Mouse (Mus musculus): ENCODE data around the gene Zfp605. TPM values are rescaled to one million over a fixed set of nuclear protein-coding genes. Genes with fewer than 3 reads are reported as not detected.
"Not testable (repeated sequence)": the region's sequence is repeated elsewhere in the genome, so short reads cannot be mapped to it uniquely, and the experiment has no call there.

The Zfp605 gene
- total RNA-seq (2014; rRNA removed) (6.1 and 7.2 TPM in 2 replicates), polyA plus RNA-seq (2015; fragmentation: Nextera tagmentation; extraction: Ambion mirVana) (14.3 and 14.5 TPM in 2 replicates)

DNA sequence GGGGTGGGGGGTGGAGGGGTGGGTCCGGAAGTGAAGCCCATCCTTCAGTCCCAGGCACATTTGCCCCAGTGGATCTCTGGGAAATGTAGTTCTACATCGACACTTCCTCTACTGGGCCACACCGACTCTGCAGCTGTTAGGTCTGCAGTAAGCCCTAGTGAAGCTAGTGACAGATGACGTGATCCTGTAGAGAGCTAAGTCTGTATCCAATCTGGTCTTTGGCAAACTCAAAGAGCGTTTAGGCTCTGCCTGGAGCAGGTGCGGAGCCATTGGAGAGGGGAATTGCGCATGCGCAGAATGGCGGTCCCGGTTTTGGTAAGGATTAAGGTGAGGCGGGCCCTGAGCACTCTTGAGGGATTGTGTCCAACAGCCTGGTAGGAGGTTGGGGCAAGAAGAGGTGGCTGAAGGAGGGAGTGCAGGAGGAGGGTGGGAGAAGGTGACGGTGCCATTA lies at the start of gene Zfp605:
TSS of gene Zfp605 (plus strand) at position 102 of the 451 bp plus-strand sequence.
- Histone ChIP-seq H3K27me3 (ENCODE audit: insufficient read depth, low read length) (no peaks in the 10 kb centered on the region), H3K4me1 (ENCODE audit: insufficient read depth, low read length) (peaks cover 6% of the 10 kb centered on the region), H3K36me3 (ENCODE audit: insufficient read depth, low read length) (peaks cover 23% of the 10 kb centered on the region), H3K27ac (peak within 1 kb of the TSS; percentile 87), H3K9ac (replicated peaks; ENCODE audit: low read length) (peak within 1 kb of the TSS; percentile 45), H3K4me3 (ENCODE audit: low read length) (peak within 1 kb of the TSS; percentile 47), H3K4me2 (ENCODE audit: low read depth, low read length) (peak within 1 kb of the TSS; percentile 68), H3K9me3 (ENCODE audit: low read length) (no peaks in the 10 kb centered on the region)
- DNase-seq (ENCODE audit: low spot score): peak; percentile 95
- TF ChIP-seq CTCF (IDR thresholded peaks at IDR 0.05; ENCODE audit: low read depth): no peak; the same call in 1 of the 2 replicates
- WGBS: under 1% methylated on average over 12 of the region's 12 CpGs
- peak; percentile 81 for ATAC-seq

DNA sequence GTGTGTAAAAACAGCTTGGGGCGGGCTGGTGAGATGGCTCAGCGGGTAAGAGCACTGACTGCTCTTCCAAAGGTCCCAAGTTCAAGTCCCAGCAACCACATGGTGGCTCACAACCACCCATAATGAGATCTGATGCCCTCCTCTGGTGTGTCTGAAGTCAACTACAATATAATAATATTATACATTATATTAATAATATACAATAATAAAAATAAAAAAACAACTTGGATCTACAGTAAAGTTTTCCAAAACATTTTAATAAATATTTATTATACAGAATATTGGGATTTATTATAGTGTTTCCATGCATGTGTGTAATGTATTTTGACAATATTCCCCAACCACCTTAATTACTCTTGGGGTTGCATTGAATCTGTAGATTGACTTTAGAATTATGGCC lies 37.5 kb upstream of the Zfp605 start, which contains the start of gene Gm17655:
TSS of gene Gm17655 (minus strand) at position 101 of the 400 bp plus-strand sequence.
- H3K9me3 ChIP-seq (ENCODE audit: low read length): peaks cover 27% of the 10 kb centered on the region
- WGBS: 85% methylated on average over 2 of the region's 2 CpGs
- not testable (repeated sequence) for DNase-seq (ENCODE audit: low spot score); ATAC-seq; H3K36me3 ChIP-seq (ENCODE audit: insufficient read depth, low read length); H3K4me3 ChIP-seq (ENCODE audit: low read length); H3K4me1 ChIP-seq (ENCODE audit: insufficient read depth, low read length); H3K9ac ChIP-seq (replicated peaks; ENCODE audit: low read length); H3K27me3 ChIP-seq (ENCODE audit: insufficient read depth, low read length); H3K4me2 ChIP-seq (ENCODE audit: low read depth, low read length); H3K27ac ChIP-seq

DNA sequence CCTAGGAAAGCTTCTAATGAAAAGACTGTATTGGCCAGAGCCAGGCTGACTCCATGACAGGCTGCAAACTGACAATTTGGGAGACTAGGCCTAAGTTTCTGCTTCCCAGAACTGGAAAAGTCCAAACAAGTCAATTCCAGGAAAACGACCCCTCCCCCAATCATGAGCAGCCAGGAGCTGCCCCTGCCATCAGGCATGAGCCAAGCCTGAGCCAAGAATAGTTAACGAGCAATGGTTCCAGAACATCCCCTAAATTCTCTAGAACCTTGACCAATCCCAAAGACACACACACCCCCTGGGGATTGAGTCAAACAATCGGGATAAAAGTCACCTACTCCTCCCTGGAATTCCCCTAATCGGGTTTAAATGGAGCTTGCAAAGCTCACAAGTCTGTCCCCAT lies 26.9 kb upstream of the Zfp605 start:
- ATAC-seq: no peak
- Histone ChIP-seq H3K4me1 (ENCODE audit: insufficient read depth, low read length) (no peaks in the 10 kb centered on the region), H3K4me3 (ENCODE audit: low read length) (no peak overlapping the region), H3K9ac (replicated peaks; ENCODE audit: low read length) (no peak overlapping the region), H3K27me3 (ENCODE audit: insufficient read depth, low read length) (no peaks in the 10 kb centered on the region), H3K4me2 (ENCODE audit: low read depth, low read length) (no peak overlapping the region), H3K9me3 (ENCODE audit: low read length) (peaks cover 16% of the 10 kb centered on the region; the same call in 1 of the 2 replicates), H3K36me3 (ENCODE audit: insufficient read depth, low read length) (no peaks in the 10 kb centered on the region), H3K27ac (no peak overlapping the region)
- DNase-seq (ENCODE audit: low spot score): no peak
- 87% methylated on average over 4 of the region's 4 CpGs for WGBS
- no peak for TF ChIP-seq CTCF (IDR thresholded peaks at IDR 0.05; ENCODE audit: low read depth)

DNA sequence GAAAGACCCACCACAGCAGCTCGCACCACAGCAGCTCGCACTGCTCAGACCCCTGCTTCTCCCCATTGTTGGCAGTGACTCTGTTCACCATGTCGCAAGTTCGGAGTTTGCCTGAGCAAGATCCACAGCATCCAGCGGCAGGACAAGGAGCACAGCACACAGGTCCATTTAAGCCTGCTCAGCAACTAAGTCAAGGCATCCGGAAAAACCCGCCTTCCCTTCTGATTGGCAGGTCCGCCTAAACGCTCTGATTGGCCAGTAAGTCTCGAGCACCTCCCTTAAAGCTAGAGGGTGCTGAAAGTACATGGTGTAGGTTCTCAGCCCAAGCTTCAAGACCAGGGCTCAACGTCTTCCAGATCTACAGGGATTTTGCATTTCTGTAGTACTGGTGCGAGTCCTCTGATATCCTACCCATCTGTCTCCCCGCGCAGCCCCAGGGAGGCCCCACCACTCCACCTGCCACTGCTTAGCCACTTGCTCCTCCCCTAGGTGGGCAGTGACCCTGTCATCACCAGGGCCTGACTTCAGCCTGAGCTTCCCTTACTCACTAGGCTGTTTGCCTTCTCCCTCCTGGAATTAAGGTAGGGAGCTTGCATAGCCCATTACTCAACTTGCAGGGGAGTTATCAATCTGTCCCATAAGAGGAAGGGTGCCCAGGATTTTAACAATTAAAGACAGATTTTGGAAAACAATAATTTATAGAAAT lies 23.6 kb upstream of the Zfp605 start:
- H3K36me3 ChIP-seq (ENCODE audit: insufficient read depth, low read length): no peaks in the 10 kb centered on the region
- no peaks in the 10 kb centered on the region for H3K4me1 ChIP-seq (ENCODE audit: insufficient read depth, low read length)
- ATAC-seq: no peak
- TF ChIP-seq CTCF (IDR thresholded peaks at IDR 0.05; ENCODE audit: low read depth): no peak
- no peak overlapping the region for H3K4me2 ChIP-seq (ENCODE audit: low read depth, low read length)
- 39% methylated on average over 14 of the region's 14 CpGs for WGBS
- no peak for DNase-seq (ENCODE audit: low spot score)
- peaks cover 10% of the 10 kb centered on the region; the same call in 1 of the 2 replicates for H3K9me3 ChIP-seq (ENCODE audit: low read length)
- no peak overlapping the region for H3K27ac ChIP-seq
- H3K4me3 ChIP-seq (ENCODE audit: low read length): no peak overlapping the region
- H3K9ac ChIP-seq (replicated peaks; ENCODE audit: low read length): no peak overlapping the region
- H3K27me3 ChIP-seq (ENCODE audit: insufficient read depth, low read length): no peaks in the 10 kb centered on the region

DNA sequence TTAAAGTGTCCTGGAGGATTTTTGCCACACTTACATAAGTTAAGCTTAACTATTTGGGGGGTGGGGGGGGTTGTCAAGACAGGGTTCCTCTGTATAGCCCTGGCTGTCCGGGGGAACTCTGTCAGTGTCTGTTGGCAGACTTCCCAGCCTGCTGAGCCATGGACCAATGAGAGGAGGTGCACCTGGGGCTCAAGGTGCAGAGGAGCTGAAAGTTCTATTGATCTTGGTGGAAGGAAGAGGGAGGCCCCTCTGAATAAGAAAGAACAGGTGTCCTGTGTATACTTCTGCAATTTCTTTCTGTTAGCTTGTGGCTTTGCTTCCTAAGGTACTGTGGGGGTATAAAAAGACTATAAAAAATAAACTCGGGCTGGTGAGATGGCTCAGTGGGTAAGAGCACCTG lies 18.3 kb upstream of the Zfp605 start:
- no peak for TF ChIP-seq CTCF (IDR thresholded peaks at IDR 0.05; ENCODE audit: low read depth)
- no peak overlapping the region for H3K4me2 ChIP-seq (ENCODE audit: low read depth, low read length)
- H3K9me3 ChIP-seq (ENCODE audit: low read length): no peaks in the 10 kb centered on the region
- no peak overlapping the region for H3K9ac ChIP-seq (replicated peaks; ENCODE audit: low read length)
- DNase-seq (ENCODE audit: low spot score) (no peak), ATAC-seq (no peak)
- no peaks in the 10 kb centered on the region for H3K36me3 ChIP-seq (ENCODE audit: insufficient read depth, low read length)
- no peaks in the 10 kb centered on the region for H3K27me3 ChIP-seq (ENCODE audit: insufficient read depth, low read length)
- H3K4me3 ChIP-seq (ENCODE audit: low read length): no peak overlapping the region
- H3K4me1 ChIP-seq (ENCODE audit: insufficient read depth, low read length): no peaks in the 10 kb centered on the region
- no peak overlapping the region for H3K27ac ChIP-seq
- WGBS: 72% methylated on average over 2 of the region's 2 CpGs

DNA sequence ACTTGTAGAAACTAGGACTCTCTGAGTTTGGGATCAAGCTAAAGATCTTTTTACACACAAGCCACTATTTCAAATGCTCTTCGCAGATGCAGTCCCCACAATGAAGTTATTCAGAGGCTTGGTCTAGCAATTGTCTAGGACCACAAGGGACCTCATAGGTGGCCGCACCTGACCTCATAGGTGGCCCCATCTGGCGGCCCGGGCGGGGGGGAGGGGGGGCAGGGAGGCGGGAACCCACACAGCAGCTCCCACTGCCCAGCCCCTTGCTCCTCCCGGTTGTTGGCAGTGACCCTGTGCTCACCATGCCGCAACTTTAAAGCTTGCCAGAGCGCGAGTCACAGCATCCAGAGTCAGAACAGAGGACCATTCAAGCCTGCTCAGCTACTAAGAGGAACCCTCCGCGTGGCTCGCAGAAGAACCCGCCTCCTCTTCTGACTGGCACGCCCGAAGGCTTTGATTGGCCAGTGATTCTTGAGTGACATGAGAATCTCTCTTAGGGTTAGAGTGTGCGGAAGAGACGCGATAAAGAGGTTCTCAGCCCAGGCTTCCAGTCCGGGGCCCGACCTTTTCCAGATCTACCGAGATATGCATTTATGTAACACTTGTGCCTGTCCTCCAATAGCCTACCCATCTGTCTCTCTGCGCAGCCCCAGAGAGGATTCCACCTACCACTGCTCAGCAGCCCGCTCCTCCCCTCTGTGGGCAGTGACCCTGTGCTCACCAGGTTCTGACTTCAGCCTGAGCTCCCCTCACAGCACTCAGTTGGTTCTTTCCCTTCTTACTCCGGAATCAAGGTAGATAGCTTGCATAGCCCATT lies 15.7 kb upstream of the Zfp605 start, which contains the start of gene Gm35315:
TSS of gene Gm35315 (minus strand) at position 391 of the 817 bp plus-strand sequence.
- H3K9me3 ChIP-seq (ENCODE audit: low read length): no peaks in the 10 kb centered on the region
- peak within 1 kb of the TSS; percentile 31 for H3K9ac ChIP-seq (replicated peaks; ENCODE audit: low read length)
- ATAC-seq (peak; percentile 97), DNase-seq (ENCODE audit: low spot score) (peak; percentile 92)
- peak within 1 kb of the TSS; percentile 49; the same call in 1 of the 2 replicates for H3K27ac ChIP-seq
- H3K36me3 ChIP-seq (ENCODE audit: insufficient read depth, low read length): no peaks in the 10 kb centered on the region
- peak within 1 kb of the TSS; percentile 71 for H3K4me2 ChIP-seq (ENCODE audit: low read depth, low read length)
- WGBS: 1% methylated on average over 25 of the region's 25 CpGs
- no peaks in the 10 kb centered on the region for H3K27me3 ChIP-seq (ENCODE audit: insufficient read depth, low read length)
- TF ChIP-seq CTCF (IDR thresholded peaks at IDR 0.05; ENCODE audit: low read depth): no peak
- H3K4me3 ChIP-seq (ENCODE audit: low read length): peak within 1 kb of the TSS; percentile 40
- H3K4me1 ChIP-seq (ENCODE audit: insufficient read depth, low read length): no peaks in the 10 kb centered on the region

All from hindbrain, postnatal 0 days (tissue).